Mouse (Mus musculus) retina, adult 2 months (tissue): Measurements from ENCODE around the gene Plekhm1.

Source experiments
- DNase-seq: peaks from one replicate; pipeline ENCODE4 v3.0.0-alpha.2; 2012; ENCODE audit warnings: low read depth, low spot score

Gene Plekhm1

DNA sequence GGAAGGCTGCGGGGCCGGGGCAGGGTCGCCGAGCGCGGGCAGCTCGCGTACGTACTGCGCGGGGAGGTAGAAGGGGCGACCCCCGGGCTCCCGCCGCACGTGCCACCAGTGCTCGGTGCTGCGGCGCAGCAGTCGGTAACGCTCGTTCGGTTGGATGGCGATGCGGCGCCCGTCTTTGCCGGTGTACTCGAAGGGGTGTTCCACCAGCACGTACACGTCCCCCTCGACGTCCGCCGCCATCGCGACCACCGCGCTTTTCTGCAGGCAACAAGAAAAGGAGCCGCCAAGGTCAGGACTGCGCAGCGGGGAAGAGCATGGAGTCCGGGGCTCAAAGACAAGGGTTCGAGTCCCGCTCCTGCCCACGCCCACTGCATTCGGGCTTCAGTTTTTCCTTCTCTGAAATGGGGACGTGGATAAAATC lies 51.8 kb downstream of the Plekhm1 start:
- no peak for DNase-seq

DNA sequence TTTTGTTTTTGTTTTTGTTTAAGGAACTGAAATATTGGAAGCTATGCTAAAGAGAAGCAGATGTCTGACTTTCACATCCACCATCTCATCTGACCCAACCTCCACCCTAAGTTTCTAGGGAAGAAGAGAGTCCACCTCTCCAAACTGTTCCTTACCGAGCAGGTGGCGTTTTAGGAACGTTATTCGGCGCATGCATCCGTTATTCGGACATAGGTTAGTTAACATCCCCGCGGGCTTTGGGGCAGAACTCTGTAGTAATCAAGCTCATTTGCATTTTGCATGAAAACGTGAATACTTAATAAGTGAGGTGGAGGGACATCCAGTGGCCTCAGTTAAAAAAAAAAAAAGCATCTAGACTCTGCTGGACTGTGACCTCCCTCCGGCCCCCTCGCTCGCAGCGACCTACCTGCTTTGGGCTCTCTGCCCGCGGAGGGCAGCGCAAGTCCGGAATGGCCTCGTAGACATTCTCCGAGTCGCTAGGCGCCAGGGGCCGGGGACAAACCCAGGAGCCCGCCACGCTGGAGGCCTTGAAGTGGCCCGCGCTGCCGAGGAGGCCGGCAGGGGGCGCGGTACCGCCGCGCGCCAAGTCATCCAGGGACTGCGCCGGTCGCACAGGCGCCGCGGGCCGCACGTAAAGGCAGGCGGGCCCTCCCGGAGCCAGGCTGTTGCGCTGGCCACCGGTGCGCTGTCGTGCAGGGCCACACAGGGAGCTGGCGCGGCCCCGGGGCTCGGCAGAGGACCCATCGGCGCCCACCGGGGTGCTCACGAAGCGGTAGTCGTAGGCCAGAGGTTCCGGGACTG lies 52.4 kb downstream of the Plekhm1 start:
- peak; percentile 55 for DNase-seq

DNA sequence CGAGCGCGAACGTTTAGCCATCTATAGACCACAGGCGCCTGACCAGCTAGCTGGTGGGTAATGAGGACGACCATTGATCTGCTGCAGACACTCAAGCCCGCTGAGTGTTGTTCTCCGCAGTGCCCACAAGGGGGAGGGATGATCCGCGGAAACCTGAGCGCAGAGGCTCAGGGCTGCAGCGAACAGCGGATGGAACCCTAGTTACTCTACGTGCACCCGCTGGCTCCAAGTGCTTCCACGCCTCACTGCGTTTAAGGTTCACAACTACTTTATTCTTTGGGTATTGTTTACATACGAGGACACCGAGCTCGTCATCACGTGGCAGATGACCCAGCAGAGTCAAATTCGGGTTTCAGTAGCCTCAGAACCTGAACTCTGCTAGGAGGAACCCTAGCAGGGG lies 53.4 kb downstream of the Plekhm1 start:
- DNase-seq, result peak; percentile 51

DNA sequence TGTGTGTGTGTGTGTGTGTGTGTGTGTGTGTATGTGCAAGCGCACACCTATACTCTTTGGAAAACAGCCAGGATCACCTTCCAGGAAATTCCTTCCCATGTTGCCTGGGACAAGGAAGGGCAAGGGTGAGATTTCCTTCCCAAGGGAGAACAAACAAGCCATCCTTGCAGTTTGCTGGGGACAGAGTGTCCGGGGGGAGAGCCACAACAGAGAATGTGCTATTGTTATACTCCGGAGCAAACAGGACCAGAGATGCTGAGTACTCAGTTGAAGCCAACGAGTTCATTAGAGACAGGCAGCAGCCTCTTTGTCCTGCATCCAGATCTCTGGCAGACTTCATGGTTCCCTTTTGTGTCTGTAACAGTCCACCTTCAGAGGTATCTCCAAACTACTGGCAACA lies 54.2 kb downstream of the Plekhm1 start:
- no peak for DNase-seq

DNA sequence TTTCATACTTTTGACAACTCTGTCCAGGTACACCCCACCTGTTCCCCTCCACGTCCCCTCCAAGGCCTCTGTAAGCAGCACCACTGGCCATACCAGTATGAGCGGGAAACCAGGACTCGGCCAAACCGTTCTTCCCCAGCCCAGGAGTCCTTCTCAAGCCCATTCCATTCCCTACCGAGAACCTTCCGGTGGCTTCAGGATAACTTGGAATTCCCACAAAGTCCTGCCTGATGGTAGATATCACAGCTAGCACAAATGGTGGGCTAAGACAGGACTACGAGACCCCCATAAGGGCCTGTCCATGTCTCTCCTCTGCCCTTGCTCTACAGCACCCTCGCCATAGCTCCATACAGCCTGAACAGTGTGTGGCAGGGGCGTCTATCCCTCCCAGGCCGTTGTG lies 54.8 kb downstream of the Plekhm1 start:
- no peak for DNase-seq

DNA sequence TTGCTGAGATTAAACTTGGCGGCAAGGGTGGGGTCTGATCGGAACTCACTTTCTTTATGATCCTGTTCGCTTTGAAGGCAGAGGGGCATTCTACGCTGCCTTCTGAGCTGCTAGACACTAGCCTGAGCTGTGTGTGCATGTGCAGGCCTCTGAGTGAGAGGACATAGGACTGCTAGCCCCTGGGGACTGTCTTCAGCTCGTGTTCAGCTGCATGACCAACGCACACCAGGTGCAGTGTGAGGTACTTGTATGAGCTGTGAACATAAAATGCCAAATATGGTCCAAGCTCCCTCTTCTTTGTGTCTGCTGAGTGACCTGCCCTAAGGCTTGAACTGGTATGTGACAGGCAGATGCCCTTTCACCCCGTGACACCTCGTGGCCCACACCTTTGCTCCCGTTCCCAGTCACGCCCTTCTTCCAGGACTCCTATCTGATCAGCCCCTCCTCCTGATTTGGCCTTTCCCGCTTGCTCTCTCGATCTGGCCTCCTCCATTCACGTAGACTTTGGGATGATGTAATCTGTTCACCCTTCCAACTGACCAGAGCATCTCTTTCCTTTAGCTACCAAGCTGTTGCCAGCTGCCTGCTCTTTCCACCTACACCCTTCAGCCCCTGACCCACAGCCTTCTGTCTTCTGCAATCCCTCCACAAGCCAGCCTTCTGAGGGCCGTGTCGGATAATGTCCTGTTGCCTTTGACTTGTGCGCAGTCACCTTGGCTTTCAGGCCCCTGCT lies 55.4 kb downstream of the Plekhm1 start:
- DNase-seq, result no peak

DNA sequence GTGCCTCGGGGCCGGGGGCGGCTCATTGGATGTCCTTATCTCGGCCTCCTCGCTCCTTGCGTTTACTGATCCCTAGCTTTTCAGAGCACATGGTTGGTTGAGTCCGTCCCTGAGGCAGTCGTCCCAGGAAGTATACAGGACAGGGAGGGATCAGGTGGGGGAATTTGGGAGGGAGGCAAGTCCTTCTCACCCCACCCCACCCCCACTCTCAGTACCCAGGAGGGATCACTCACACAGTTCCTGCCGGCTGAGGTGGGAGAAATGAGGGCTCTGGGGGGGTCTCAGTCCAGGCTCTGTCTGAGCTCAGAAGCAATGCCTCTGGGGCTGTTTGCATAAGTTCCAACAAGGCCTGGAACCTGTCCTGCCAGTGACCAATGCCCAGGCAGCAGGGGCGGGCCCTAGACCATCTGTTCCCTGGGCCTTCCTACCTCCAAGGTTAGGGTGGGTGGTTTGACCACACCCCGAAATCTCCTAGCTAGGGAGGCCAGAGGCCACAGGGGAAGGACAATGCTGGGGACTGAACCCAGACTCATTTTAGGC lies 56.4 kb downstream of the Plekhm1 start:
- DNase-seq, result no peak

DNA sequence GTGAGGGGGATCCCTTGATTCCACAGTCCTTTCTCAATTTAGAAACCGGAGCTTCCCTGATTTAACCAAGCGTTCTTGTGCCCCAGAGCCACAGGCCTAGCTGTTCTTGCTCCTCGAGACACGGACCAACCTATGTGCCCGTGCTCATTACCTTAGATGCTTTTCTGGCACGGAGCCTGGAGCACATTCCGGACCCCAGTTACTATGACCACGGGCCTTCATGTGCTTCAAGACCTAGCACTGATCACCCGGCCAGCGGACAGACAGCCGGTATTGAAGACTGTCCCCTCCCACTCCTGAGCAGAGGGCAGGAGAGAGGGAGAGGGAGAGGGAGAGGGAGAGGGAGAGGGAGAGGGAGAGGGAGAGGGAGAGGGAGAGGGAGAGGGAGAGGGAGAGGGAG lies 57.2 kb downstream of the Plekhm1 start:
- no peak for DNase-seq

DNA sequence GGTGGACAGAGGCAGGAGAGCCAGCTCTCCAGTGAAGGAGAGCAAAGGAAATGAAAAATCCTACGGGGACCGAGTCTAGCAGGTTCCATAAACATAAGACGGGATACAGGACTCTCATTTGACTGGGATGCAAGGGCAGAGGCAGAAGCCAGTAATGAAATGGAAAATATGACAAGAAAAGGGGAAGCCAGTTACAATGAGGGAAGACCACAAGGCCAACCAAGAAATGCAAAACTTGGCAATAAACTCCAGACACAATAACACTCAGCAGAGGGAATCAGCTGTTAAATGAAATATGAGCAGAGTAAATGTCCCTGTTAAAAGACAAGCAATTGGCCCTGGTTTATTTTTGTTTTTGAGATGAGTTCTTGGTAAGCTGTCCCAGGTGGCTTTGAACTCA lies 58.5 kb downstream of the Plekhm1 start:
- DNase-seq, result no peak

DNA sequence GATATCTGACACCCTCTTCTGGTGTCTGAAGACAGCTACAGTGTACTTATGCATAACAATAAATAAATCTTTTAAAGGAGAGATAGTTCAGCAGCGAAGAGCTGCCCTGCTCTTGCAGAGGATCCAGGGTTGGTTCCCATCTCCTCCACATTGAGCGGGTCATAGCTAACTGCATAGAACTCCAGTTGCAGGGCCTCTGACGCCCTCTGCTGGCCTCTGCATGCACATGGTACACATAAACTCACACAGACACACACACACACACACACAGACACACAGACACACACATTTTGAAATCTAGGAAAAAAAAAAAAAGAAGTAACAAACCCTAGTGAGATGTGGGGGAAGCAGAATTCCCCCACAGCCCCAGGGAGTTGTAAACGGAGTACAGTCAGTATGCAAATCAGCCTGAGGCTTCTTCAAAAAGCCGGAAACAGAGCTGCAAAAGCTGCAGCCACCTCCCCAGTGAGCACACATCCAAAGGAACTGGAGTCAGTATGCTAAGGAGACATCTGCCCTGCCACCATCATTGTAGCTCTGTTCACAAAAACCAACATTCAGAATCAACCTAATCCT lies 60.2 kb downstream of the Plekhm1 start:
- DNase-seq, result no peak

DNA sequence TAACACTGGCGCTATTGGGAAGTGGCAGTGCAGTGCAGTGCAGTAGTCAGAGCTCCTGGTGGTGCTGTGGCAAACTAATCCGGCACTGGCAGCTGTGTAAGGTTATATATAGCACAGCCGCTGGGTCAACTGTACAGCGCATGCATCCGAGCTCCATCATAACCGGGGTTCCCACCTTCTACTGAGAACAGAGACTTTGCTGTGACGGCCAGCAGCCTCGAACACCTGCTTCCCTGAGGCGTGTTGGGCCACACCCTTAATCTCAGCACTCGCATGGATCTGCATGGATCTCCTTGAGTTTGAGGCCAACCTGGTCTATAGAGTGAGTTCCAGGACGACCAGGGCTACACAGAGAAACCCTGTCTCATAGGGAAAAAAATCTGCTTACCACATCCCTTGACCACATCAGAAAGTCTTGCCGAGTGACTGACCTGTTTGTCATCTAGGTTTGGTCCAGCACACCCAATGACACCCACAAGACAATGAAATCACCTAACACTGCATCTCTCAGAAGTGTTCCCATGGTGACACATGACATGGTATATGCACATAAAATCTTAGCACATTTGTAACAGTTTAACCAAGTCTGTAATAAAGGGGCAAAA lies 61.7 kb downstream of the Plekhm1 start:
- DNase-seq, result no peak

DNA sequence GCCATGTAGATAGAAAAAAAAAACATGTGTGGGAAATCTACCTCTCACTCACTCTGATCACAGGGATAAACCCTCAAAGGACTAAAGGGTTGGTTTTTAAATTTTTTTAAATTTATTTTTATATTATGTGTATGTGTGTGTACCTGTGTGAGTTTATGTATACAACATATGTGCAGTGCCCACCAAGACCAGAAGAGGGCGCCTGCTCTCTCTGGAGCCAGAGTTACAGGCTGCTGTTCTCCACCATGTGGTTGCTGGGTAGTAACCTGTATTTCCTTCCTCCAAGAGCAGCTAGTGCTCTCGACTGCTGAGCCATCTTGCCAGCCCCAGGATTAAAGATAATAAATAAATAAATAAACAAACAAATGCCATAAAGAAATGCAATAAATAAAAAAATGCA lies 62.8 kb downstream of the Plekhm1 start:
- no peak for DNase-seq

DNA sequence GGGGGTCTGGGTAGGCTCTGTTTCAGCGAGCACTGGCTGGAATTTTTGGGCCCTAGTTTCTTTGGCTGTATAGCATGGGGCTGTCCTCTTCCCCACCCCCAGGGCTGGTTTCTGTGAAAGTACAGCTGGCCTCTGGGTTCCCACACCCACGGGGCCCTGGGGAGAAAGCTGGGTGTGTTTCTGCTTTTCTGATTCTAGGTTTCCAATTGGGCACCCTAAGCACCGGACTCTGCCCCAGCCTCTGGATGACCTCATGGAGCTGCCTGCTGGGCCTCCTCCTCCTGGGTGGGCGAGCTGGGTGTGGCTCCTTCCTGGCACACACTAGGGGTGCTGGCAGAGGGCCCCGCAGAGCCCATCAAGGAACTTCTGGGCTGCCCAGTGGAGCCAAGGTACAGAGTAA lies 65.8 kb downstream of the Plekhm1 start:
- DNase-seq, result no peak

DNA sequence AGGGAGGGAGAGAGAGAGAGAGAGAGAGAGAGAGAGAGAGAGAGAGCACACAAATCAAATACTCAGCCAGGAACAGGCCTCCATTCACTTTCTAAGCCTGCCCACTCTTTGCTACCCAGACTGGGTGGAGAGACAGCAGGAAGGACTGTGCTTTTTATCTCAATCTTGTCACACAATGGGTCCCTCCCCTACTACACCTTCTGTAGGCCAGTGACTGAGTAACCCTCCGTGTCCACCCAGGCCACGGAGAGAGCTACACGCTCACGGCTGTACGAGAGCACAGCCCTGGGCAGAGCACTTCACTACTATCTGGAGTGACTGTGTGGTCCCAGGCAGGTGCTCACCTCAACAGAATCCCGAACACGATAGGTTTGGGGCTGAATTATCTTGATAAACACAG lies 66.3 kb downstream of the Plekhm1 start:
- DNase-seq, result no peak

DNA sequence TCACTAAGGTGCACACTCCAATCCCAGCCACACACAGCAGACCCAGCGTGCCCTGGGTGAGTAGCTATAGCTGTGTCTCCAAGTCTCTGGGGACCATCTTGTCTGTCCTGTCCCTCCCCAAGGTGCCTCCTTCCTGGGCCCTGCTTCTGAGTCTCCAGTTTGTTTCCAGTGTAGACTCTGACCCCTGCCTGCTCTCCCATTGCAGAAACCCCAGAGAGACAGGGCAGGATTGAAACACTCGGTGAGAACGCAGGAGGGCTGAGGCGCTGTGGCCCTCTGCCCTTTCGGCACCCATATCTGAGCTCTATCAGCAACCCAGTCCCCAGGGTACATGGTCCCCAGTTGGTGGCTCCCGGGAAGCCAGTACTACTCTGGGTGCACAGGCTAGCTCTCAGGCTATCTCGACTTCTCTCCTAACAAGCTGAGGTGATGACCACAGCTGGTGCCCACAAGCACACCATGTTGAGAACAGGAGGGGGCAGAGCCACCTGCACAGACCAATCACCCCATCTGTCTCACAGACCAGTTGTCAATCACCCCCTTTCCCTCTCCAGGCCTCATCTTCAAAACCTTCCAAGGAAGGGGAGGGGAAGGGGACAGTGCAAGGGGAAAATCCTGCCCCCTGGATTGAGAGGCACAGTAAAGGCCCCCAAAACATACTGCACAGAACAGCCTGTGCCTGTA lies 66.9 kb downstream of the Plekhm1 start:
- DNase-seq, result no peak

DNA sequence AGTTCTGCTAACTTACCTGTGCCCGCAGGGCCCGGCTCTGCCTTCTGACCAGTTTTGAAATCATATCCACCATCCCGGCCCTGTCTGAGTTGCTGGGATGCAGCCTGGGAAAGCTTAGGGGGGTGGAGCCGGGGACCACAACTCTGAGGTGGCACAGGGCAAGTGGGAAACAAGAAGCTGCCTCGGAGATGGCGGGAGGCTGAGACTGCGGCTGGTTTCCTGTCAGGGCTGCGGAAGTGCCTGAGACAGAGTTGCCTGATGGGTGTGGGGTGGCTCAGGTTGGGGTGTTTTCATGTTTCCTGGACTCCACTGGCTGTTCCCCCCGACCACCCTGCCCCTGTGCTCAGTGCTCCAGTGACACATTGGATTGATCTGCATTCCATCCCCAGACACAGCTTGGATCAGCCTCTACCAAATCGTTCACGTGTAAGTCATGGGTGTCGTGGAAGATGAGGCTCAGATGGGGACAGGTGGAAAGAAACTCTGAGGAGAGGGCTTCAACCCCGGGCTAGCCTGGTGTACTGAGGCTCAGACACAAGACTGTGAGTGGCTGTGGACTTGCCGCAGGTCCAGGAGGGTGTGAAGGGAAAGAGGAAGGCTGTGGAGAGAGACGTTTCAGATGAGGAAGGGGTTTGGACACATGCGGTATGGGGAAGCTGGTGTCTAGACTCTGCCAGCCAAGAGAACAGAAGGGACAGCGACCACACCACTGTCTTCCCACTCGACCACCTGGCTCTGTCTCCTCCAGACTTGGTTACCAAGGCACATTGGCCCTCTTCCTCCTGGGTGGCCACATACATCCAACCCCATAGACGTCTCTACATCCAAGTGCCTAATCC lies 67.8 kb downstream of the Plekhm1 start:
- no peak for DNase-seq

DNA sequence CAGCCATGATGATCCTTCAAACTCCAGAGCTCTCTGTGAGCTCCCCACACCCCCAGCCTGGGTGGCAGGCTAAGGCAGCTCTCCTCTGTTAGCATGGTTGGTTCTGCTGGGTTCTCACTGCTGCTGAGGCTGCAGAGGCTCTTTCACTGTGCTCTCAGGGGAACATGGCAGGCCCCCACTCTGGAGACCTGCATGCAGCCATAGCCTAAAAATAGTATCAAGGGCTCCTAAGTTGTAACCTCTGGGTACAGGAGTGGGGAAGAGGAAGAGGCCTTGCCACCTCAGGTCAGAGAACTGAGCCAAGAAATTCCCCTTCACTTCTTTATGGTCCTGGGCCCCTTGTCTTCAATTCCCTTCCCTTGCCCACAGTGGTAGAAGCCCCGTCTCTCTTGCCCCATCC lies 68.6 kb downstream of the Plekhm1 start:
- no peak for DNase-seq

DNA sequence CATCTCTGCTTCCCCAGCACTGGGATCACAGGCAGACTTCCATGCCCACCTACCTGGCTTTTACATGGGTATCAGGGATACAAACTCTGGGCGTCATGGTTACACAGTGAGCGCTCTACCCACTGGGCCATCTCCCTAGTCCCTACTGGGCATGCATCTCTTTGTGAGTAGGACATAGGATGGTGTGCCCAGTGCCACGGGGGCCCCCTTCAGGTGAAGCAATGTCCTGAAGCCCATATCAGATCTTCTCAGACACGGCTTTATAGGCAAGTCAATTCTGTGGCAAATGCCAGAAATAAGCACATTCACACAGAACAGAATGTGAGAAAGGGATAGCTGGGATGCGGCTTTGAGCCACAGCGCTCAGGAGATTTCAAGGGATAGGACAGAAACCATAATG lies 69.4 kb downstream of the Plekhm1 start:
- DNase-seq, result no peak

DNA sequence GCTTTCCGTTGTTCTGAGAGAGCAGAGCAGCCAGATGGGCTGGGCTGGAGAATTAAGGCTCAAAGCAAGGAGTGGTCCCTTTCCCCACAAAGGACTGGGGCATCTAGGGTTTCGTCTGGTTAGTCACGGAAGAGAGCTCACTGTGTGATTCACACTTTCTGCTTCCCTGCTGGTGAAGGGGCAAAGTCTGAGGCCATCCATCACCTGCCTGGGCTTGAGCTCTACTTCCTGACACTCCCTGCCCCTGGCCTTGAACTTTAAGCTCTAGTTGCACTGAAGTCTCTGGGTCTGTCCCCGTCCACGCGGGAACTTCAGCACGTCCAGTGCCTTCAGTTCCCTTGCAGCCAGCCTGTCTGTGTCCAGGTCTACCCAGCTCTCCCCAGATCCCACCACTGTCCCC lies 71.8 kb downstream of the Plekhm1 start:
- no peak for DNase-seq

DNA sequence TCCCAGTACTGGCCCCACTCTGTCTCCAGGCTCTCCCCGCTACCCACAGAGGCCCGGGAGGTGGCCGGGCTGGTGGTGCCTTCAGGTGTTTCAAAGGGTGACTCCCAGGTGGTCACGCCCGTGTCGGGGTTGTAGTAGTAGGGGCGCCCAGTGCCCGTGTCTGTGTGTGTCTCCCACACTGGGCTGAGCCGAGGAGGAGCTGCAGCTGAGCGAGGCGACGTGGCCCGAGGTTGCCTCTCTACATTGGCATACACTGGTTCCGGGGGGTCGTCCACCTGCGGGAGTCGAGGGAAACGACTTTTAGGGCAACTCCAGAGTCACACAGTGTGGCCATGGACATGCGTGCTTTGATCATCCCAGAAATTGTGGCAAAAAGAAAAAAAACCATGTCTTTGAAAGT lies 72.4 kb downstream of the Plekhm1 start:
- DNase-seq, result no peak
